Mouse (Mus musculus) lung, postnatal 0 days (tissue): Measurements from ENCODE around the gene Arhgap15. TPM values are rescaled to one million over a fixed set of nuclear protein-coding genes. Genes with fewer than 3 reads are reported as not detected.

Experiments
- ATAC-seq: fragments of 200-750 bp; cut with Nextera tagmentation; 2 replicates; pipeline ENCODE4 v1.8.0; 2017; ENCODE audit warnings: moderate library complexity
- DNase-seq: peaks from one replicate; pipeline ENCODE4 v3.0.0-alpha.2; 2016; ENCODE audit warnings: low spot score
- H3K27ac ChIP-seq: fragments of 300-500 bp; sonication (generic); 2 replicates; pipeline ENCODE4 v1.5.1; 2014; ENCODE audit warnings: antibody characterized with exemption, mild to moderate bottlenecking, low read length, mixed read lengths
- H3K27me3 ChIP-seq: fragments of 300-500 bp; sonication (generic); replicated peaks from 2 replicates; pipeline ENCODE4 v1.6.1; 2014; ENCODE audit warnings: low read length, mixed read lengths; ENCODE audit not compliant: insufficient read depth
- H3K36me3 ChIP-seq: fragments of 300-500 bp; sonication (generic); 2 replicates; pipeline ENCODE4 v1.6.1; 2014; ENCODE audit warnings: low read length, mixed read lengths; ENCODE audit not compliant: insufficient read depth
- H3K4me1 ChIP-seq: fragments of 300-500 bp; sonication (generic); 2 replicates; pipeline ENCODE4 v1.6.1; 2014; ENCODE audit warnings: antibody characterized with exemption, low read depth, low read length, mixed read lengths; ENCODE audit not compliant: insufficient read depth
- H3K4me2 ChIP-seq: fragments of 300-500 bp; sonication (generic); replicated peaks from 2 replicates; pipeline ENCODE4 v1.6.1; 2014; ENCODE audit warnings: low read depth, mild to moderate bottlenecking, low read length, moderate library complexity, mixed read lengths
- H3K4me3 ChIP-seq: fragments of 300-500 bp; sonication (generic); 2 replicates; pipeline ENCODE4 v1.5.1; 2014; ENCODE audit warnings: low read depth, low read length
- H3K9ac ChIP-seq: fragments of 300-500 bp; sonication (generic); replicated peaks from 2 replicates; pipeline ENCODE4 v1.6.1; 2014; ENCODE audit warnings: low read depth, mild to moderate bottlenecking
- H3K9me3 ChIP-seq: fragments of 300-500 bp; sonication (generic); 2 replicates; pipeline ENCODE4 v1.6.1; 2016; ENCODE audit warnings: low read length, mixed read lengths
- CTCF ChIP-seq: IDR thresholded peaks from 2 replicates; pipeline ENCODE4 v1.5.1; 2016; ENCODE audit warnings: antibody characterized with exemption, mild to moderate bottlenecking
- EP300 ChIP-seq: IDR thresholded peaks from 2 replicates; pipeline ENCODE4 v1.6.1; 2016; ENCODE audit warnings: antibody characterized with exemption, mild to moderate bottlenecking, control low read depth
- WGBS: fragments of 180-500 bp; shearing (Covaris S2); extraction: QIAGEN DNeasy Blood & Tissue Kit; methylation state at CpG from one replicate; pipeline ENCODE4 v1.1.7; 2014; 5-methylcytosine and 5-hydroxymethylcytosine counted together
- polyA plus RNA-seq: library from polyadenylated mRNA; unstranded; fragments of >200 nt; fragmentation: Nextera tagmentation; extraction: Ambion mirVana; gene quantifications from 2 replicates; pipeline ENCODE4 v1.2.1, GENCODE M21; 2015

Gene Arhgap15
- polyA plus RNA-seq, 1 experiment from 2014 or later: 1.5 TPM

DNA sequence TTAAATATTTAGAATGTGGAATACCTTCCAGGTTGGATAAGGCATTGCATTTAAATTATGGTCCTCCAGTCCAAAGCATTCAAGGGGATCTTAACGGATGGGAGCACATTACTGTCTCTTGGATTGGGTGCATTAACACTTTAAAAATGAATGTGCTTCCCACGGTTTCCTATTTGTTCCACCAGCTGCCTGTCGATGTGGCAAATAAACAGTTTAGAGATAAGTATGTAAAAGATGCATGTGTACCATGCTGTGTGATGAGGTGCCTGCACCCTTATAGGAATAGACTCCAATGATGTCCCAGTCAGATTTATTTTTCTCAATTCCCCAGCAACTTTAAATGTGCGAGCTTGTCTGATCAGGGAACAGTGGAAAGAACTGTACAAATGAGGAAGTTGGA is 332.6 kb downstream of the Arhgap15 start:
- ATAC-seq (no peak), DNase-seq (no peak)
- Histone ChIP-seq H3K4me1 (no peaks in the 10 kb centered on the region), H3K36me3 (no peaks in the 10 kb centered on the region), H3K4me2 (no peak overlapping the region), H3K9ac (no peak overlapping the region), H3K27me3 (no peaks in the 10 kb centered on the region), H3K9me3 (no peaks in the 10 kb centered on the region), H3K4me3 (no peak overlapping the region), H3K27ac (no peak overlapping the region)
- 73% methylated on average over 4 of the region's 4 CpGs for WGBS
- TF ChIP-seq EP300 (no peak), CTCF (no peak)

GRCm38 (mm10) chr2:44084471-44084870 is 335.8 kb downstream of the Arhgap15 start:
- Histone ChIP-seq H3K4me2 (no peak overlapping the region), H3K9ac (no peak overlapping the region), H3K36me3 (no peaks in the 10 kb centered on the region), H3K27me3 (no peaks in the 10 kb centered on the region), H3K9me3 (no peaks in the 10 kb centered on the region), H3K4me3 (no peak overlapping the region), H3K4me1 (no peaks in the 10 kb centered on the region), H3K27ac (no peak overlapping the region)
- DNase-seq (no peak), ATAC-seq (no peak)
- WGBS: 43% methylated on average over 2 of the region's 2 CpGs
- TF ChIP-seq EP300: no peak
- no peak for TF ChIP-seq CTCF

GRCm38 (mm10) chr2:44086403-44087056 is 337.9 kb downstream of the Arhgap15 start:
- no peaks in the 10 kb centered on the region for H3K4me1 ChIP-seq
- 62% methylated on average over 5 of the region's 5 CpGs for WGBS

GRCm38 (mm10) chr2:44098552-44098951 is 349.9 kb downstream of the Arhgap15 start:
- no peaks in the 10 kb centered on the region for H3K27me3 ChIP-seq
- no peak overlapping the region for H3K4me2 ChIP-seq
- no peak for TF ChIP-seq CTCF
- TF ChIP-seq EP300: no peak
- ATAC-seq (no peak), DNase-seq (no peak)
- H3K9me3 ChIP-seq: 0 out of 2 replicates have a peak, but pooled peaks cover 4% of the 10 kb centered on the region
- H3K4me1 ChIP-seq: no peaks in the 10 kb centered on the region
- no peak overlapping the region for H3K9ac ChIP-seq
- 74% methylated on average over 4 of the region's 4 CpGs for WGBS
- H3K36me3 ChIP-seq: no peaks in the 10 kb centered on the region
- H3K4me3 ChIP-seq: no peak overlapping the region
- H3K27ac ChIP-seq: no peak overlapping the region

More at GRCm38 (mm10) chr2:44086403-44087056, 337.9 kb downstream of the Arhgap15 start:
- DNase-seq (no peak), ATAC-seq (no peak)
- no peaks in the 10 kb centered on the region for H3K9me3 ChIP-seq
- no peak overlapping the region for H3K27ac ChIP-seq
- no peaks in the 10 kb centered on the region for H3K27me3 ChIP-seq
- TF ChIP-seq EP300: no peak
- no peak for TF ChIP-seq CTCF
- H3K36me3 ChIP-seq: no peaks in the 10 kb centered on the region
- no peak overlapping the region for H3K9ac ChIP-seq
- H3K4me2 ChIP-seq: no peak overlapping the region
- H3K4me3 ChIP-seq: no peak overlapping the region

GRCm38 (mm10) chr2:44102351-44102750 is 353.7 kb downstream of the Arhgap15 start:
- DNase-seq (no peak), ATAC-seq (no peak)
- no peak overlapping the region for H3K4me2 ChIP-seq
- H3K27me3 ChIP-seq: no peaks in the 10 kb centered on the region
- 0 out of 2 replicates have a peak, but pooled peaks cover 4% of the 10 kb centered on the region for H3K9me3 ChIP-seq
- 89% methylated on average over 6 of the region's 6 CpGs for WGBS
- H3K4me1 ChIP-seq: no peaks in the 10 kb centered on the region; the same call in 1 of the 2 replicates
- no peak overlapping the region for H3K27ac ChIP-seq
- H3K36me3 ChIP-seq: no peaks in the 10 kb centered on the region
- H3K9ac ChIP-seq: no peak overlapping the region
- TF ChIP-seq EP300 (no peak), CTCF (no peak)
- H3K4me3 ChIP-seq: no peak overlapping the region

DNA sequence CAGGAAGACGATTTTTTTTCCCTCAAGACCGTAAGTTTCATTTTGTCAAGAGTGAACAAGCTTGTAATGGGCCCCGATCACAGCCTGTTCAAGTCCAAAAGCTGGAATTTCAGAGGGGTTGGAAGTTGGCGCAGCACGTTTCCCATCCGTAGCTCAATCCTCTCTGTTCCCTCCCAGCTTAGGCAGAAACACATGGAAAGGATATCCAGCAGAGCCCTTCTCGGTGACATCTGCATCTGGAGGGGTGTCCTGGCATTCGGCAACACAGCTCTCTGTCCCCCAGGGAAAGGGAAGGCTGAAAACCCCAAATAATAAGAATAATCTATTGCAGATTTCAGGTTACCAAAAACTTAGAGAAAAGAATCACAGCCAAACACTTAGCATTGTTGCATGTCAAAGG is 354.7 kb downstream of the Arhgap15 start:
- no peaks in the 10 kb centered on the region for H3K36me3 ChIP-seq
- no peaks in the 10 kb centered on the region for H3K9me3 ChIP-seq
- H3K27ac ChIP-seq: no peak overlapping the region
- no peak overlapping the region for H3K4me3 ChIP-seq
- no peaks in the 10 kb centered on the region for H3K27me3 ChIP-seq
- H3K4me1 ChIP-seq: no peaks in the 10 kb centered on the region; the same call in 1 of the 2 replicates
- no peak for TF ChIP-seq EP300
- no peak for TF ChIP-seq CTCF
- ATAC-seq: no peak
- no peak overlapping the region for H3K9ac ChIP-seq
- 66% methylated on average over 8 of the region's 8 CpGs for WGBS
- no peak overlapping the region for H3K4me2 ChIP-seq
- DNase-seq: no peak

DNA sequence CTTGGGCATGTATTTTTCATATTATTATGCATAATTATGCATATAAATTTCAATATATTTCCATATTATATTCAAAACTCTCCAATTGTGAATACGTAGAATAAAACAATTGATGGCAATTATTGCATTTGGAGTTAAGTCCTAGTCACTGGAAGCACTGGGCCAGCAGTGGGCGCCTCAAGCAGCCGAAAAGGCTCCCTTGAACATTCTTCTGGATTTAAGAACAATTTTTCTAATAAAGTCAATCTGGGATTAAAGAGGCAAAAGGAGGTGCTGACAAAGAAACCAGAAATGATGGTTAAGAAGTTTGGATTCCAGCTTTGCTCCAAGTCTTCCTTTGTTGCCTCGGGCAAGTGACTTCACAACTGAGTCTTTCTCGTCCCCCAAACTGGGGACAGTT is 355.1 kb downstream of the Arhgap15 start:
- Histone ChIP-seq H3K4me3 (no peak overlapping the region), H3K9me3 (no peaks in the 10 kb centered on the region), H3K9ac (no peak overlapping the region), H3K27me3 (no peaks in the 10 kb centered on the region), H3K27ac (peak overlapping the region; percentile 75; the same call in 1 of the 2 replicates), H3K36me3 (no peaks in the 10 kb centered on the region), H3K4me2 (no peak overlapping the region), H3K4me1 (no peaks in the 10 kb centered on the region; the same call in 1 of the 2 replicates)
- DNase-seq: peak; percentile 54
- no peak for ATAC-seq
- TF ChIP-seq CTCF: peak; percentile 63
- TF ChIP-seq EP300: no peak
- 73% methylated on average over 5 of the region's 5 CpGs for WGBS
